13 mouse cellular contexts compared by ENCODE assay signal in the genomic region with DNA sequence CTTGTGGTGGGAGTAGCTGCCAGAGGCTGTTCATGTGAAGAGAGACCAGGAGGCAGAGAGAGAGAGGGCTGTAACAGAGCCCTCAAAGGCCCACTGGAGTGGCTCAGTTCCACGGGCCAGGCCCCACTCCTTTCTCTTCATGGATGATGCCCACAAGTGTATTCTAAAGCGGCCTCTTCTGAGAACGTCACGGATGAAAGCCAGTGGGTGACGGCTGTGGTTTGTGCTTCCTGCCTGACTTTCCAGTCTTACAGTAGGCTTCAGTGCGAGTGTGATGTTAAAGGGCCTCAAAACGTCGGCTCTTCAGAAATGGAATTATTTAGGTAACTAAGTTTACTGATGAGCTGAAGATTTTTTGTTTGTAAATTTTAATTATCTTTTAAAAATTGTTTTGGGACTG.
DNase-seq lines count a peak whose midpoint lies in the region; TF ChIP-seq lines count a peak whose summit lies in the region.
"Had no signal": no experiment of that assay in that cellular context is flagged by ENCODE, and none has a peak within 500 bp of the region (broad histone marks: within the 10 kb centered on the region; RNA-seq: fewer than 3 reads in every experiment).

No protein-coding gene starts in this region.

- TF ChIP-seq CTCF in lung, adult 2 months (IDR thresholded peaks at IDR 0.05; ENCODE audit: insufficient read depth, low read length): no peak
- TF ChIP-seq CTCF in spleen, adult 2 months (IDR thresholded peaks at IDR 0.05; ENCODE audit: extremely low read depth, insufficient read depth, insufficient read length, insufficient replicate concordance): no peak

- no peaks in the 10 kb centered on the region for H3K4me1 ChIP-seq in lung, adult 2 months (ENCODE audit: control insufficient read depth, insufficient read depth, low read length)
- H3K4me1 ChIP-seq in spleen, adult 2 months (ENCODE audit: control insufficient read depth, insufficient read depth, insufficient read length): peaks cover 17% of the 10 kb centered on the region

- no peak overlapping the region for H3K4me3 ChIP-seq in lung, adult 2 months (replicated peaks; ENCODE audit: extremely low read depth, low read depth, low read length)
- H3K4me3 ChIP-seq in spleen, adult 2 months (ENCODE audit: extremely low read depth, insufficient read depth, insufficient read length): no peak overlapping the region
- H3K4me3 ChIP-seq: limb, embryonic 13.5 days had no signal

- 78% methylated on average over 8 of the region's 8 CpGs for WGBS in lung, adult 2 months
- 12% methylated on average over 8 of the region's 8 CpGs for WGBS in spleen, adult 2 months

- intact Hi-C loops in left cerebral cortex, postnatal 25 days (cut with DNase I): no loop called here

- H3K36me3 ChIP-seq in spleen, adult 2 months (ENCODE audit: control insufficient read depth, insufficient read depth, low read length): peaks cover 1% of the 10 kb centered on the region; the same call in 1 of the 2 replicates

- no peaks in the 10 kb centered on the region for H3K27me3 ChIP-seq in spleen, adult 2 months (ENCODE audit: control insufficient read depth, insufficient read depth, low read length)
- H3K27me3 ChIP-seq: limb, embryonic 13.5 days had no signal

- peak overlapping the region; percentile 71 for H3K27ac ChIP-seq in spleen, adult 2 months (ENCODE audit: insufficient read depth, low read length)
- H3K27ac ChIP-seq: hindbrain, postnatal 0 days; kidney, postnatal 0 days; limb, embryonic 13.5 days had no signal

- TF ChIP-seq POLR2A in lung, adult 2 months (IDR thresholded peaks at IDR 0.05; ENCODE audit: borderline replicate concordance, extremely low read depth, low read depth, low read length): no peak
- no peak for TF ChIP-seq POLR2A in spleen, adult 2 months (IDR thresholded peaks at IDR 0.05; ENCODE audit: low read depth, low read length)

- peak; percentile 21 for DNase-seq in lung, postnatal 36 days
- no peak for DNase-seq in lung, adult 2 months
- DNase-seq in induced T-regulatory cell, adult 2 months (ENCODE audit: low read depth): peak; percentile 82
- peak; percentile 64 to 75 for DNase-seq in spleen, adult 2 months (ENCODE audit: low read depth in 1 of 2, low spot score in 2 of 2)
- DNase-seq in thymus, postnatal 4 days: peak; percentile 71
- DNase-seq in urinary bladder, adult 2 months (ENCODE audit: low spot score): no peak
- no peak for DNase-seq in adrenal gland, adult 18-20 months (ENCODE audit: low spot score in 2 of 2)
- no peak for DNase-seq in left cerebral cortex, postnatal 25 days (ENCODE audit: low spot score in 2 of 2)
- DNase-seq: cerebellum, adult 2 months; lung, embryonic 14.5 days had no signal

Comparison
In these comparisons a context has a peak if more than half of its experiments do, and no peak if none do; other contexts are left out.
1. DNase-seq: peak in lung, postnatal 36 days (single experiment), induced T-regulatory cell, adult 2 months (single experiment), spleen, adult 2 months (2 of 2) and thymus, postnatal 4 days (single experiment); none in lung, adult 2 months (single experiment), urinary bladder, adult 2 months (single experiment), adrenal gland, adult 18-20 months (0 of 2) and left cerebral cortex, postnatal 25 days (0 of 2).